Mouse (Mus musculus) erythroblast, embryonic 14.5 days (primary cell): ENCODE measurements around the gene Rpp25. TPM values are rescaled to one million over a fixed set of nuclear protein-coding genes. Genes with fewer than 3 reads are reported as not detected.

ENCODE experiments used
- H3K27me3 ChIP-seq: 2 replicates; pipeline ENCODE4 v1.6.1; 2012; ENCODE audit warnings: inconsistent platforms; ENCODE audit not compliant: control insufficient read depth
- H3K36me3 ChIP-seq: 2 replicates; pipeline ENCODE4 v1.6.1; 2012; ENCODE audit warnings: mild to moderate bottlenecking, inconsistent platforms; ENCODE audit not compliant: control insufficient read depth
- H3K4me1 ChIP-seq: 2 replicates; pipeline ENCODE4 v1.6.1; 2012; ENCODE audit warnings: inconsistent platforms; ENCODE audit not compliant: control insufficient read depth
- H3K4me3 ChIP-seq: replicated peaks from 2 replicates; pipeline ENCODE3; 2012; ENCODE audit warnings: moderate library complexity, mild to moderate bottlenecking, inconsistent platforms
- H3K9me3 ChIP-seq: 2 replicates; pipeline ENCODE4 v1.6.1; 2012; ENCODE audit warnings: low read length, inconsistent platforms, mixed read lengths; ENCODE audit not compliant: control insufficient read depth
- GATA1 ChIP-seq: IDR thresholded peaks from 2 replicates; pipeline ENCODE4 v1.6.1; 2012; ENCODE audit warnings: low read length, inconsistent platforms, mixed read lengths
- TAL1 ChIP-seq: IDR thresholded peaks from 3 replicates; pipeline ENCODE4 v1.6.1; 2012; ENCODE audit warnings: low read length, inconsistent platforms, mixed read lengths
- polyA plus RNA-seq: library from polyadenylated mRNA; stranded (reverse); fragments of >175 nt; gene quantifications from 2 replicates; pipeline ENCODE4 v1.2.3, GENCODE M21; 2012

Gene Rpp25
- polyA plus RNA-seq, 1 experiment = not detected

DNA sequence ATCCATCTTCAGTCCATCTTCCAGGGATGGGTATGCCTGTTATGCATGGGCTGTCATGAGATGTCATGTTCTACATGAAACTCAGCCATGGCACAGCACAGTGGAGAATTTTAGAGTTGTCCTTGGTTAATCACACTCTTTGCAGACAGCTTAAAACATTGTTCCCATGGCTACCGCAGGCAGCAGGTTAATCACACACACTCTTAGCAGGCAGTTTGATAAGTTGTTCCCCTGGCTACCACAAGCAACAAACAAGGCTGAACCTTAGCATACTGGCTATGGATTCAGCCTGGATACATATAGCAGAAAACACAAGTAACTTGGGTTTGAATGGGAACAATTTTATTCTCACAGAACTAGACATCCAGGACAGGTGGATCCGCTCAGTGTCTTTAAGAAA lies 10.3 kb upstream of the Rpp25 start:
- H3K27me3 ChIP-seq = peaks cover 24% of the 10 kb centered on the region
- TF ChIP-seq TAL1 = no peak
- no peaks in the 10 kb centered on the region for H3K4me1 ChIP-seq
- no peaks in the 10 kb centered on the region for H3K36me3 ChIP-seq
- H3K9me3 ChIP-seq = peaks cover 7% of the 10 kb centered on the region
- H3K4me3 ChIP-seq = no peak overlapping the region

- TF ChIP-seq GATA1 (no peak), TAL1 (no peak)
- no peaks in the 10 kb centered on the region for H3K4me1 ChIP-seq
- H3K36me3 ChIP-seq = no peaks in the 10 kb centered on the region
- no peak overlapping the region for H3K4me3 ChIP-seq
- H3K9me3 ChIP-seq = peaks cover 7% of the 10 kb centered on the region
- H3K27me3 ChIP-seq = peaks cover 38% of the 10 kb centered on the region
Measured at GRCm38 (mm10) chr9:57494970-57495369, 8.9 kb upstream of the Rpp25 start.

- Histone ChIP-seq H3K27me3 (peaks cover 61% of the 10 kb centered on the region), H3K36me3 (no peaks in the 10 kb centered on the region), H3K4me1 (no peaks in the 10 kb centered on the region), H3K9me3 (peaks cover 2% of the 10 kb centered on the region; the same call in 1 of the 2 replicates), H3K4me3 (no peak overlapping the region)
- TF ChIP-seq GATA1 (no peak), TAL1 (no peak)
Measured at GRCm38 (mm10) chr9:57497236-57497635, 6.6 kb upstream of the Rpp25 start.

DNA sequence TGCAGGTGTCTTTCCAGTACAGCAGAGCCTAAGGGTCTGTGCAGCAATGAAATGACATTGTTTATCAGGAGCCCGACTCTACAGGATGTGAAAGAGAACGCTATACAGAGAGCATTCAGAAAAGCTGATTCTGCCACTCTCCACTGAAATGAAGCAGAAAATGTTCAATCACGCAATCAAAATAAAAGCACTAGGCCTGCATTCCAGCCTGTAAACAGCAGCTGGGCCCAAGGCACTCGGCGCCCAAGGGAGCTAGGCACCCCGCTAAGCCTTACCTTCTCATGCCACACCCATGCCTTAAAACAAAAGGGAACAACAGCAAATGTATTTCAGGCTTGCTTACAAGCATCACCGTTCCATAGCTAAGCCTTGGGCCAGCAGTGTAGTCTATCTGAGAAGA lies 5.3 kb upstream of the Rpp25 start:
- Histone ChIP-seq H3K36me3 (no peaks in the 10 kb centered on the region), H3K9me3 (peaks cover 8% of the 10 kb centered on the region; the same call in 1 of the 2 replicates), H3K4me3 (no peak overlapping the region), H3K27me3 (peaks cover 74% of the 10 kb centered on the region), H3K4me1 (peaks cover 2% of the 10 kb centered on the region)
- TF ChIP-seq GATA1 = no peak
- no peak for TF ChIP-seq TAL1

DNA sequence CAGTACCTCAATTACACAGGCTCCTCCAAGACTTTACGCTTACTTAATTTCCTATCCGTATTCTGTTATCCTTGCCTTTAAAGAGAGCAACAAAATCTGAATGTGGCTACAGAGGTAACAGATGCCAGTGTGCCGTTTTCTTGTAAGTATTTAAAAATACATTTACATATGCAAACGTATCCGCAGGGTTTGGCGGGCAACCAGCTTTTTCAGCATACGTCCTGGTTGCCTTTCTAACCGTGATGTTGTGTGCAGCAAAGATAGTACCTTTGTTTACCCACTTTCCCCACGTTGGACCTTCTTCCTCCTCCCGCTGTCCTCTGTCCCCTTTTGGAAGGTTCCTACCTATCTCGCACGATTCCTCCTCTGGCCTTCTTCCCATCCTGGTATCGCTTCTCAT lies 2.4 kb upstream of the Rpp25 start:
- peaks cover 32% of the 10 kb centered on the region for H3K4me1 ChIP-seq
- H3K4me3 ChIP-seq = no peak overlapping the region
- TF ChIP-seq GATA1 = no peak
- no peak for TF ChIP-seq TAL1
- H3K9me3 ChIP-seq = peaks cover 12% of the 10 kb centered on the region; the same call in 1 of the 2 replicates
- H3K36me3 ChIP-seq = no peaks in the 10 kb centered on the region
- peaks cover 98% of the 10 kb centered on the region for H3K27me3 ChIP-seq

GRCm38 (mm10) chr9:57501861-57502260 lies 2.0 kb upstream of the Rpp25 start:
- Histone ChIP-seq H3K4me1 (peaks cover 35% of the 10 kb centered on the region), H3K36me3 (no peaks in the 10 kb centered on the region), H3K9me3 (peaks cover 12% of the 10 kb centered on the region; the same call in 1 of the 2 replicates), H3K27me3 (peaks cover 98% of the 10 kb centered on the region), H3K4me3 (no peak overlapping the region)
- no peak for TF ChIP-seq GATA1
- no peak for TF ChIP-seq TAL1

DNA sequence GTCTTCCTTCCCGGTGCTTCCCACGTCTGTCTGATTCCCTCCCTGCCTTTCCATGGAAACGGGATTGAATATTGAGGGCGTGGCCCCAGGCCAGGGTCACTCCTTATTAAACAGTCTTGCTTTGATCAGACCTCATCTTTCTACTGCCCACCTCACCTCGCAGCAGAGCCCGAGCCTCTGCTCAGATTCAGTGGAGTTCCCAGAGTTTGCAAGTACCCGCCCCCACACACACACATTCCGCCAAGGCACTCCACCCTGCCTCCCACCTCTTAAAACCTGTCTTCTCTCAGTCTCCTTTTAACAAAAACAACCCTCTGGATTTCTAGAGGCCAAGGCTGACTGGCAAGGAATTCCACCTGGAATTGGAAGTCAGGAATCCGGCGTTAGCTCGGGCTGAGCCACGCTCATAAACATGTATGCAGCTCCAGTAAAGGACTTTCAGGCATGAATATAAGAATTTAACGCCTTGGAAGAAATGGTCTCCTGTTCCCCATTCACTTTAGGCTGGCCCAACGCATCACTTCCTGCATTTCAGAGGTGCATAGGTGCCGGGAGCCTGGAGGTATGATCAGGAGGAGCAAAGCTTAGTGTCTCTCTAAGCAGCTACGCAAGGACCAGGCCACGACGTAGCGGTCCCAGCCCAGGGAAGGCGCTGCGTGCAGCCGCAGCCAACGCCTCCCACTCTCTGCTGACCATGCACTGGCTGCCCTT lies 760 bp upstream of the Rpp25 start:
- no peak overlapping the region for H3K4me3 ChIP-seq
- H3K27me3 ChIP-seq = peaks cover 94% of the 10 kb centered on the region
- TF ChIP-seq GATA1 (no peak), TAL1 (no peak)

DNA sequence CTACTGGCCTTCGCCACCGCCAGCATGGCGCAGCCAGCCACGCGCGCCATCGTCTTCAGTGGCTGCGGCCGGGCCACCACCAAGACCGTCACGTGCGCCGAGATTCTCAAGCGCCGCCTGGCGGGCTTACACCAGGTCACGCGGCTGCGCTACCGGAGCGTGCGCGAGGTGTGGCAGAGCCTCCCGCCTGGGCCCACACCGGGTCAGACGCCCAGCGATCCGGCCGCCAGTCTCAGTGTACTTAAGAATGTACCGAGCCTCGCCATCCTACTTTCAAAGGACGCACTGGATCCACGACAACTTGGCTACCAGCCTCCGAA lies 515 bp downstream of the Rpp25 start:
- H3K27me3 ChIP-seq = peaks cover 81% of the 10 kb centered on the region
- TF ChIP-seq GATA1 = no peak
- TF ChIP-seq TAL1 = no peak
- H3K4me1 ChIP-seq = peaks cover 41% of the 10 kb centered on the region
- H3K36me3 ChIP-seq = no peaks in the 10 kb centered on the region
- H3K9me3 ChIP-seq = peaks cover 15% of the 10 kb centered on the region; the same call in 1 of the 2 replicates
- H3K4me3 ChIP-seq = peak overlapping the region; percentile 8

More for the DNA sequence above, 760 bp upstream of the Rpp25 start:
- Histone ChIP-seq H3K36me3 (no peaks in the 10 kb centered on the region), H3K4me1 (peaks cover 41% of the 10 kb centered on the region), H3K9me3 (peaks cover 15% of the 10 kb centered on the region; the same call in 1 of the 2 replicates)

DNA sequence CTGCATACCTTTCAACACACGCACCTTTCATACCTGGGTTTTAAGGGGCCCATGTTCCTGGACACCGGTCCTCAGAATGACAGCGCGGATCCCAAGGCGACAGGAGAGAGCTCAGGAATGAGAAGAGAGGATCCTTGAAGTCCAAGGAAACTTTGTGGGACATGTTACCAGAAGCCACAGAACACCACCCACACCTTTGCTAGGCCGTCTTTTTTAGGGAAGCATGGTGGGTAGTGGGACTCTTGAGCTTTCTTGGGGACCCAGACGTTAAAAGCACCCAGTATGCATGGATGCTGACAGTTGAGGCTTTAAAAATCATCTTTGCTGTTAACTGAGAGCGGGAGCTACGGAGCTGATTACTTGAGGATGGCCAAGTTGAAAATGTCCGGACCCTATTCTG lies 1.1 kb downstream of the Rpp25 start:
- Histone ChIP-seq H3K9me3 (peaks cover 15% of the 10 kb centered on the region; the same call in 1 of the 2 replicates), H3K4me1 (peaks cover 45% of the 10 kb centered on the region), H3K4me3 (no peak overlapping the region)

More for the DNA sequence above, 1.1 kb downstream of the Rpp25 start:
- TF ChIP-seq TAL1 = no peak
- TF ChIP-seq GATA1 = no peak
- no peaks in the 10 kb centered on the region for H3K36me3 ChIP-seq
- H3K27me3 ChIP-seq = peaks cover 79% of the 10 kb centered on the region
